Mouse (Mus musculus) lung, embryonic 16.5 days (tissue): Measurements from ENCODE around the gene Gng12. TPM values are rescaled to one million over a fixed set of nuclear protein-coding genes. Genes with fewer than 3 reads are reported as not detected.

Source experiments
- ATAC-seq: fragments of 200-750 bp; cut with Nextera tagmentation; 2 replicates; pipeline ENCODE4 v1.8.0; 2017; ENCODE audit warnings: low read depth, mild to moderate bottlenecking, moderate library complexity
- H3K27ac ChIP-seq: fragments of 300-500 bp; sonication (generic); 2 replicates; pipeline ENCODE4 v1.5.1; 2014; ENCODE audit warnings: mild to moderate bottlenecking, control low read depth, low read length
- H3K27me3 ChIP-seq: fragments of 300-500 bp; sonication (generic); 2 replicates; pipeline ENCODE4 v1.6.1; 2014; ENCODE audit warnings: low read depth, low read length, mixed read lengths; ENCODE audit not compliant: control insufficient read depth, insufficient read depth
- H3K36me3 ChIP-seq: fragments of 300-500 bp; sonication (generic); 2 replicates; pipeline ENCODE4 v1.6.1; 2014; ENCODE audit warnings: low read length; ENCODE audit not compliant: control insufficient read depth, insufficient read depth
- H3K4me1 ChIP-seq: fragments of 300-500 bp; sonication (generic); replicated peaks from 2 replicates; pipeline ENCODE4 v1.6.1; 2014; ENCODE audit warnings: low read length, mixed read lengths; ENCODE audit not compliant: control insufficient read depth, insufficient read depth
- H3K4me2 ChIP-seq: fragments of 300-500 bp; sonication (generic); 2 replicates; pipeline ENCODE4 v1.6.1; 2014; ENCODE audit warnings: low read depth, low read length, control low read depth
- H3K4me3 ChIP-seq: fragments of 300-500 bp; sonication (generic); 2 replicates; pipeline ENCODE4 v1.5.1; 2014; ENCODE audit warnings: mild to moderate bottlenecking, low read length, control low read depth
- H3K9ac ChIP-seq: fragments of 300-500 bp; sonication (generic); 2 replicates; pipeline ENCODE4 v1.6.1; 2014; ENCODE audit warnings: low read length, control low read depth
- H3K9me3 ChIP-seq: fragments of 300-500 bp; sonication (generic); 2 replicates; pipeline ENCODE4 v1.6.1; 2016; ENCODE audit warnings: low read length; ENCODE audit not compliant: control insufficient read depth
- WGBS: fragments of 180-500 bp; shearing (Covaris S2); extraction: QIAGEN DNeasy Blood & Tissue Kit; methylation state at CpG from one replicate; pipeline ENCODE4 v1.1.7; 2014; 5-methylcytosine and 5-hydroxymethylcytosine counted together
- polyA plus RNA-seq: library from polyadenylated mRNA; unstranded; fragments of >200 nt; fragmentation: Nextera tagmentation; extraction: Ambion mirVana; gene quantifications from 2 replicates; pipeline ENCODE4 v1.2.1, GENCODE M21; 2015

Gng12 gene
- polyA plus RNA-seq, 1 experiment from 2014 or later = 96.4 TPM

- ATAC-seq = no peak
These were observed 48.2 kb downstream of the Gng12 start for GRCm38 (mm10) chr6:66944190-66945003.

GRCm38 (mm10) chr6:66945004-66945356, 48.8 kb downstream of the Gng12 start:
- H3K9me3 ChIP-seq = no peaks in the 10 kb centered on the region
- WGBS = 56% methylated on average over 5 of the region's 5 CpGs
- H3K4me1 ChIP-seq = peaks cover 7% of the 10 kb centered on the region
- no peaks in the 10 kb centered on the region for H3K36me3 ChIP-seq
- no peak for ATAC-seq
- H3K4me3 ChIP-seq = no peak overlapping the region
- no peaks in the 10 kb centered on the region for H3K27me3 ChIP-seq
- H3K27ac ChIP-seq = no peak overlapping the region
- no peak overlapping the region for H3K4me2 ChIP-seq
- no peak overlapping the region for H3K9ac ChIP-seq

More at GRCm38 (mm10) chr6:66944190-66945003, 48.2 kb downstream of the Gng12 start:
- Histone ChIP-seq H3K27ac (no peak overlapping the region), H3K4me3 (no peak overlapping the region), H3K4me1 (peaks cover 7% of the 10 kb centered on the region), H3K36me3 (no peaks in the 10 kb centered on the region), H3K9ac (no peak overlapping the region), H3K27me3 (no peaks in the 10 kb centered on the region), H3K4me2 (no peak overlapping the region), H3K9me3 (no peaks in the 10 kb centered on the region)
- WGBS = 72% methylated on average over 12 of the region's 12 CpGs

- H3K4me3 ChIP-seq = no peak overlapping the region
- H3K36me3 ChIP-seq = no peaks in the 10 kb centered on the region
- H3K9me3 ChIP-seq = no peaks in the 10 kb centered on the region
- no peaks in the 10 kb centered on the region for H3K27me3 ChIP-seq
- no peak overlapping the region for H3K27ac ChIP-seq
- ATAC-seq = no peak
- peaks cover 5% of the 10 kb centered on the region for H3K4me1 ChIP-seq
- no peak overlapping the region for H3K9ac ChIP-seq
- H3K4me2 ChIP-seq = no peak overlapping the region
- 91% methylated on average over 3 of the region's 3 CpGs for WGBS
These were observed 51.9 kb downstream of the Gng12 start for GRCm38 (mm10) chr6:66948111-66948510.

GRCm38 (mm10) chr6:66948848-66949247, 52.7 kb downstream of the Gng12 start:
- Histone ChIP-seq H3K4me2 (no peak overlapping the region), H3K36me3 (no peaks in the 10 kb centered on the region), H3K9me3 (no peaks in the 10 kb centered on the region), H3K9ac (no peak overlapping the region), H3K27me3 (no peaks in the 10 kb centered on the region), H3K4me1 (peaks cover 3% of the 10 kb centered on the region; the same call in 1 of the 2 replicates), H3K27ac (no peak overlapping the region), H3K4me3 (no peak overlapping the region)
- WGBS = 49% methylated on average over 3 of the region's 3 CpGs
- no peak for ATAC-seq

GRCm38 (mm10) chr6:66951726-66952418, 55.7 kb downstream of the Gng12 start:
- H3K4me2 ChIP-seq = no peak overlapping the region
- 0 out of 2 replicates have a peak, but pooled peaks cover 3% of the 10 kb centered on the region for H3K4me1 ChIP-seq
- no peak overlapping the region for H3K27ac ChIP-seq
- no peaks in the 10 kb centered on the region for H3K36me3 ChIP-seq
- H3K27me3 ChIP-seq = no peaks in the 10 kb centered on the region
- H3K4me3 ChIP-seq = no peak overlapping the region
- 70% methylated on average over 5 of the region's 5 CpGs for WGBS
- no peak for ATAC-seq
- no peak overlapping the region for H3K9ac ChIP-seq
- no peaks in the 10 kb centered on the region for H3K9me3 ChIP-seq

- ATAC-seq = no peak
- no peak overlapping the region for H3K4me2 ChIP-seq
- no peaks in the 10 kb centered on the region for H3K9me3 ChIP-seq
- no peak overlapping the region for H3K9ac ChIP-seq
- WGBS = 60% methylated on average over 11 of the region's 11 CpGs
- H3K27ac ChIP-seq = no peak overlapping the region
- H3K4me1 ChIP-seq = 0 out of 2 replicates have a peak, but pooled peaks cover 3% of the 10 kb centered on the region
- H3K36me3 ChIP-seq = no peaks in the 10 kb centered on the region
- no peaks in the 10 kb centered on the region for H3K27me3 ChIP-seq
- H3K4me3 ChIP-seq = no peak overlapping the region
These were observed 57.8 kb downstream of the Gng12 start for GRCm38 (mm10) chr6:66953951-66954519.

- no peak overlapping the region for H3K4me2 ChIP-seq
- H3K27me3 ChIP-seq = no peaks in the 10 kb centered on the region
- H3K9me3 ChIP-seq = no peaks in the 10 kb centered on the region
- no peak overlapping the region for H3K4me3 ChIP-seq
- ATAC-seq = no peak
- H3K9ac ChIP-seq = no peak overlapping the region
- H3K36me3 ChIP-seq = no peaks in the 10 kb centered on the region
- 81% methylated on average over 11 of the region's 11 CpGs for WGBS
- 0 out of 2 replicates have a peak, but pooled peaks cover 3% of the 10 kb centered on the region for H3K4me1 ChIP-seq
- no peak overlapping the region for H3K27ac ChIP-seq
These were observed 59.0 kb downstream of the Gng12 start for GRCm38 (mm10) chr6:66955089-66955657.

GRCm38 (mm10) chr6:66958466-66959235, 62.5 kb downstream of the Gng12 start:
- Histone ChIP-seq H3K9ac (no peak overlapping the region), H3K4me1 (0 out of 2 replicates have a peak, but pooled peaks cover 3% of the 10 kb centered on the region), H3K36me3 (no peaks in the 10 kb centered on the region), H3K9me3 (no peaks in the 10 kb centered on the region), H3K27ac (no peak overlapping the region), H3K4me2 (no peak overlapping the region), H3K4me3 (no peak overlapping the region), H3K27me3 (no peaks in the 10 kb centered on the region)
- no peak for ATAC-seq
- 84% methylated on average over 5 of the region's 5 CpGs for WGBS
